Mouse (Mus musculus) E14TG2a.4 (cell line): ENCODE results near the gene Gcnt4.

Experiments
- CTCF ChIP-seq: conservative IDR thresholded peaks from 2 replicates; pipeline ENCODE4 v1.5.1; 2014; ENCODE audit warnings: low read length
- POU5F1 ChIP-seq: IDR thresholded peaks from 2 replicates; pipeline ENCODE4 v1.6.1; 2014; ENCODE audit warnings: low read length, borderline replicate concordance

- TF ChIP-seq CTCF: no peak
- TF ChIP-seq POU5F1: no peak
Observed at GRCm38 (mm10) chr13:96966210-96967089, 42.0 kb downstream of the Gcnt4 start.
